Mouse (Mus musculus): ENCODE results near the gene Micu2. TPM values are rescaled to one million over a fixed set of nuclear protein-coding genes. Genes with fewer than 3 reads are reported as not detected.
"Not testable (repeated sequence)": the region's sequence is repeated elsewhere in the genome, so short reads cannot be mapped to it uniquely, and the experiment has no call there.

Gene Micu2
- polyA plus RNA-seq, 1 experiment from 2014 or later: 92.1 TPM

- Histone ChIP-seq H3K9me3 (ENCODE audit: low read length) (no peaks in the 10 kb centered on the region), H3K9ac (replicated peaks; ENCODE audit: low read length) (no peak overlapping the region), H3K27me3 (ENCODE audit: insufficient read depth, low read length) (no peaks in the 10 kb centered on the region), H3K4me2 (replicated peaks; ENCODE audit: low read depth, low read length) (no peak overlapping the region), H3K27ac (ENCODE audit: low read length) (peak overlapping the region; percentile 85), H3K4me1 (ENCODE audit: insufficient read depth, low read length) (peaks cover 8% of the 10 kb centered on the region; the same call in 1 of the 2 replicates), H3K4me3 (ENCODE audit: low read length) (no peak overlapping the region), H3K36me3 (ENCODE audit: insufficient read depth, low read length) (peaks cover 35% of the 10 kb centered on the region)
- ATAC-seq (ENCODE audit: low FRiP score, low TSS enrichment): peak; percentile 80; the same call in 1 of the 2 replicates
- 53% methylated on average over 10 of the region's 10 CpGs for WGBS
Measured at GRCm38 (mm10) chr14:57921428-57922131, 77.5 kb downstream of the Micu2 start.

GRCm38 (mm10) chr14:57920568-57921310 lies 78.3 kb downstream of the Micu2 start:
- Histone ChIP-seq H3K36me3 (ENCODE audit: insufficient read depth, low read length) (peaks cover 44% of the 10 kb centered on the region), H3K4me2 (replicated peaks; ENCODE audit: low read depth, low read length) (no peak overlapping the region), H3K4me3 (ENCODE audit: low read length) (no peak overlapping the region), H3K27me3 (ENCODE audit: insufficient read depth, low read length) (no peaks in the 10 kb centered on the region), H3K4me1 (ENCODE audit: insufficient read depth, low read length) (peaks cover 8% of the 10 kb centered on the region; the same call in 1 of the 2 replicates), H3K9ac (replicated peaks; ENCODE audit: low read length) (no peak overlapping the region), H3K27ac (ENCODE audit: low read length) (peak overlapping the region; percentile 85), H3K9me3 (ENCODE audit: low read length) (no peaks in the 10 kb centered on the region)
- ATAC-seq (ENCODE audit: low FRiP score, low TSS enrichment): no peak
- 76% methylated on average over 18 of the region's 18 CpGs for WGBS

GRCm38 (mm10) chr14:57919148-57919875 lies 79.8 kb downstream of the Micu2 start:
- H3K4me1 ChIP-seq (ENCODE audit: insufficient read depth, low read length): peaks cover 8% of the 10 kb centered on the region; the same call in 1 of the 2 replicates
- no peak overlapping the region for H3K27ac ChIP-seq (ENCODE audit: low read length)
- H3K27me3 ChIP-seq (ENCODE audit: insufficient read depth, low read length): no peaks in the 10 kb centered on the region
- no peak overlapping the region for H3K9ac ChIP-seq (replicated peaks; ENCODE audit: low read length)
- WGBS: 94% methylated on average over 17 of the region's 17 CpGs
- no peaks in the 10 kb centered on the region for H3K9me3 ChIP-seq (ENCODE audit: low read length)
- no peak overlapping the region for H3K4me3 ChIP-seq (ENCODE audit: low read length)
- no peak for ATAC-seq (ENCODE audit: low FRiP score, low TSS enrichment)
- H3K36me3 ChIP-seq (ENCODE audit: insufficient read depth, low read length): peaks cover 39% of the 10 kb centered on the region
- no peak overlapping the region for H3K4me2 ChIP-seq (replicated peaks; ENCODE audit: low read depth, low read length)

GRCm38 (mm10) chr14:57915341-57915740 lies 83.7 kb downstream of the Micu2 start:
- Histone ChIP-seq H3K4me3 (ENCODE audit: low read length) (no peak overlapping the region), H3K27me3 (ENCODE audit: insufficient read depth, low read length) (no peaks in the 10 kb centered on the region), H3K36me3 (ENCODE audit: insufficient read depth, low read length) (peaks cover 24% of the 10 kb centered on the region), H3K9ac (replicated peaks; ENCODE audit: low read length) (no peak overlapping the region), H3K4me1 (ENCODE audit: insufficient read depth, low read length) (no peaks in the 10 kb centered on the region), H3K9me3 (ENCODE audit: low read length) (no peaks in the 10 kb centered on the region), H3K4me2 (replicated peaks; ENCODE audit: low read depth, low read length) (no peak overlapping the region), H3K27ac (ENCODE audit: low read length) (no peak overlapping the region)
- no peak for ATAC-seq (ENCODE audit: low FRiP score, low TSS enrichment)
- WGBS: 70% methylated on average over 6 of the region's 6 CpGs

GRCm38 (mm10) chr14:57912211-57913007 lies 86.7 kb downstream of the Micu2 start:
- ATAC-seq (ENCODE audit: low FRiP score, low TSS enrichment): not testable (repeated sequence)
- WGBS: 44% methylated on average over 1 of the region's 1 CpGs

GRCm38 (mm10) chr14:57911787-57912186 lies 87.3 kb downstream of the Micu2 start:
- not testable (repeated sequence) for H3K9ac ChIP-seq (replicated peaks; ENCODE audit: low read length); H3K9me3 ChIP-seq (ENCODE audit: low read length); H3K27me3 ChIP-seq (ENCODE audit: insufficient read depth, low read length); H3K27ac ChIP-seq (ENCODE audit: low read length); H3K4me1 ChIP-seq (ENCODE audit: insufficient read depth, low read length); H3K4me3 ChIP-seq (ENCODE audit: low read length); H3K4me2 ChIP-seq (replicated peaks; ENCODE audit: low read depth, low read length); ATAC-seq (ENCODE audit: low FRiP score, low TSS enrichment)
- H3K36me3 ChIP-seq (ENCODE audit: insufficient read depth, low read length): peaks cover 12% of the 10 kb centered on the region

More at GRCm38 (mm10) chr14:57912211-57913007, 86.7 kb downstream of the Micu2 start:
- H3K4me1 ChIP-seq (ENCODE audit: insufficient read depth, low read length); H3K4me2 ChIP-seq (replicated peaks; ENCODE audit: low read depth, low read length); H3K27ac ChIP-seq (ENCODE audit: low read length); H3K4me3 ChIP-seq (ENCODE audit: low read length); H3K27me3 ChIP-seq (ENCODE audit: insufficient read depth, low read length); H3K9ac ChIP-seq (replicated peaks; ENCODE audit: low read length); H3K9me3 ChIP-seq (ENCODE audit: low read length): not testable (repeated sequence)
- peaks cover 18% of the 10 kb centered on the region for H3K36me3 ChIP-seq (ENCODE audit: insufficient read depth, low read length)

GRCm38 (mm10) chr14:57911316-57911715 lies 87.7 kb downstream of the Micu2 start:
- no peak overlapping the region for H3K4me3 ChIP-seq (ENCODE audit: low read length)
- no peak overlapping the region for H3K9ac ChIP-seq (replicated peaks; ENCODE audit: low read length)
- peaks cover 8% of the 10 kb centered on the region for H3K36me3 ChIP-seq (ENCODE audit: insufficient read depth, low read length)
- H3K4me1 ChIP-seq (ENCODE audit: insufficient read depth, low read length): no peaks in the 10 kb centered on the region
- no peaks in the 10 kb centered on the region for H3K9me3 ChIP-seq (ENCODE audit: low read length)
- WGBS: 83% methylated on average over 4 of the region's 4 CpGs
- no peak overlapping the region for H3K4me2 ChIP-seq (replicated peaks; ENCODE audit: low read depth, low read length)
- no peaks in the 10 kb centered on the region for H3K27me3 ChIP-seq (ENCODE audit: insufficient read depth, low read length)
- ATAC-seq (ENCODE audit: low FRiP score, low TSS enrichment): no peak
- no peak overlapping the region for H3K27ac ChIP-seq (ENCODE audit: low read length)

GRCm38 (mm10) chr14:57910501-57911068 lies 88.5 kb downstream of the Micu2 start:
- peak; percentile 96 for ATAC-seq (ENCODE audit: low FRiP score, low TSS enrichment)
- Histone ChIP-seq H3K27me3 (ENCODE audit: insufficient read depth, low read length) (no peaks in the 10 kb centered on the region), H3K27ac (ENCODE audit: low read length) (no peak overlapping the region), H3K4me2 (replicated peaks; ENCODE audit: low read depth, low read length) (peak overlapping the region; percentile 60), H3K9ac (replicated peaks; ENCODE audit: low read length) (peak overlapping the region; percentile 66), H3K4me3 (ENCODE audit: low read length) (peak overlapping the region; percentile 39), H3K36me3 (ENCODE audit: insufficient read depth, low read length) (0 out of 2 replicates have a peak, but pooled peaks cover under 1% of the 10 kb centered on the region), H3K9me3 (ENCODE audit: low read length) (no peaks in the 10 kb centered on the region), H3K4me1 (ENCODE audit: insufficient read depth, low read length) (no peaks in the 10 kb centered on the region)
- 20% methylated on average over 26 of the region's 26 CpGs for WGBS

- no peak for ATAC-seq (ENCODE audit: low FRiP score, low TSS enrichment)
- Histone ChIP-seq H3K9ac (replicated peaks; ENCODE audit: low read length) (no peak overlapping the region), H3K27me3 (ENCODE audit: insufficient read depth, low read length) (no peaks in the 10 kb centered on the region), H3K27ac (ENCODE audit: low read length) (no peak overlapping the region), H3K4me1 (ENCODE audit: insufficient read depth, low read length) (no peaks in the 10 kb centered on the region), H3K4me2 (replicated peaks; ENCODE audit: low read depth, low read length) (no peak overlapping the region), H3K9me3 (ENCODE audit: low read length) (no peaks in the 10 kb centered on the region), H3K4me3 (ENCODE audit: low read length) (no peak overlapping the region), H3K36me3 (ENCODE audit: insufficient read depth, low read length) (no peaks in the 10 kb centered on the region)
- WGBS: 89% methylated on average over 5 of the region's 5 CpGs
Measured at GRCm38 (mm10) chr14:57909297-57909696, 89.8 kb downstream of the Micu2 start.
